Mouse (Mus musculus) left cerebral cortex, adult 18-20 months (tissue): ENCODE measurements around the gene Zfp780b. TPM values are rescaled to one million over a fixed set of nuclear protein-coding genes. Genes with fewer than 3 reads are reported as not detected.
"Not testable (repeated sequence)": the region's sequence is repeated elsewhere in the genome, so short reads cannot be mapped to it uniquely, and the experiment has no call there.

ENCODE experiments used
- DNase-seq, 2 experiments: peaks; one replicate each; pipeline ENCODE4 v3.0.0; 2021 to 2022; ENCODE audit warnings: low spot score in 2 of 2, mixed read lengths in 1 of 2
- long read RNA-seq, 2 experiments: library from polyadenylated mRNA; stranded (forward); transcript quantifications; one replicate each; pipeline ENCODE4 v2.0.0; 2021
- total RNA-seq, 2 experiments: library from RNA; stranded (reverse); gene quantifications; 2 replicates each; pipeline ENCODE4 v1.2.3; 2021

The Zfp780b gene
- 10 to 100 TPM; 21.4 to 22.0 TPM for total RNA-seq
- long read RNA-seq, experiment 1, partial matches to known transcripts = 0 of 3 reads
- long read RNA-seq, experiment 1, other reads (novel, unspliced or antisense) = 1 of 3 reads
- long read RNA-seq, experiment 2, partial matches to known transcripts = 0 of 6 reads
- long read RNA-seq, experiment 2, other reads (novel, unspliced or antisense) = 5 of 6 reads

DNA sequence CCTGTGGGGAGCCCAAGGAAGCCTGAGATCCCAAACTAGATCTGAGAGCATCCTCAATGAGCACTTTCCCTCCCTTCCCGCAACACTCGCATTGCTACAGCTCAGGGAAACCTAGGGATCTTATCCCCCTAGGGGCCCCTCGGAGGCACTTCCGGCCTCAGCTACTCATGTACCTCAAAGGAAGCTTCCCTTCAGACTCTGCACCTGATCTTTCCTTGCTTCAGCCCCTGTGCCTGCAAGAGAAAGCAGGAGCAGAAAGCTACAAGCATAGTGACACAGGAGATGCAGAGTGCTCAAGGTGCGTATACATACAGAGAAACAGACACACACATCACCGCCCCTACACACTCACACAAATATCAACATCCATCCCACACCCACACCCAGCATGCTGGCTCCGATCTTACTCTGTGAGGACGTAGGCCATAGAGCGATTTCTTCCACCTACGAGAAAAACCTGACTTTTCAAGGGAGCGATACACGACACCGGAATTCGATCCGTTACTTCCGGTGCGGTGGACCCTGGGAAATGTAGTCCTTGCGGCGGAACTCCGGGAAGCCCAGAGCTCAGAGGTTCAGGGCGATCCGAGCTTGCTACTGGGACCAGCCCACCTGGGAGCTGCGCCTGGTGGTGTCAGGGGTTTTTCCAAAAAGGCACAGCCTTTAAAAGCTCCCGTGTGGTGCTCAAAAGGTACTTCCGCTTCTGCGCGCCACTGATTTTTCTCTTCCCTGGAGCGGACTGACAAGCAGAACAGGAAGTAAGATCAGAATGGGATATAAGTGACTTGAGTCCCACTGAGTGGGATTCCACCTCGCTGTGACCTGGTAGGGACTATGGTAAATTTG, at the start of gene Zfp780b:
Zfp780b (minus strand) TSS at position 489 of the 846 bp plus-strand sequence.
- DNase-seq = peak; percentile 79 to 82

DNA sequence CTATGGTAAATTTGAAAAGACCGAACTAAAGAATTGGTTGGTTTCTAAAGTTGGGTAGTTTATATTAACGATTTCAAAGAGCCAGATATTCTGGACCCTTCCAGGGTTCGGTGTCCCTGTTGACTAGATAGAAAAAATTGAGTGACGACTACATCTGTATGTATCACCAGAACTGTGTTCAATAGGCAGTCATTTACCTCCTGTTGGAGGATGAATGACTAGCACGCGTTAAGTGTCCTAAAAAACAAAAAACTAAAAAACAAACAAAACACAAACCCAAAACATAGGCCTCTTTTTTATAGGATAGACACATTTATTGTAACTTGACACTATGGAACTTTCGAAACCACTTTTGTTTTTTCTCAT, 35.5 kb upstream of the Zfp780b start:
- DNase-seq = no peak

DNA sequence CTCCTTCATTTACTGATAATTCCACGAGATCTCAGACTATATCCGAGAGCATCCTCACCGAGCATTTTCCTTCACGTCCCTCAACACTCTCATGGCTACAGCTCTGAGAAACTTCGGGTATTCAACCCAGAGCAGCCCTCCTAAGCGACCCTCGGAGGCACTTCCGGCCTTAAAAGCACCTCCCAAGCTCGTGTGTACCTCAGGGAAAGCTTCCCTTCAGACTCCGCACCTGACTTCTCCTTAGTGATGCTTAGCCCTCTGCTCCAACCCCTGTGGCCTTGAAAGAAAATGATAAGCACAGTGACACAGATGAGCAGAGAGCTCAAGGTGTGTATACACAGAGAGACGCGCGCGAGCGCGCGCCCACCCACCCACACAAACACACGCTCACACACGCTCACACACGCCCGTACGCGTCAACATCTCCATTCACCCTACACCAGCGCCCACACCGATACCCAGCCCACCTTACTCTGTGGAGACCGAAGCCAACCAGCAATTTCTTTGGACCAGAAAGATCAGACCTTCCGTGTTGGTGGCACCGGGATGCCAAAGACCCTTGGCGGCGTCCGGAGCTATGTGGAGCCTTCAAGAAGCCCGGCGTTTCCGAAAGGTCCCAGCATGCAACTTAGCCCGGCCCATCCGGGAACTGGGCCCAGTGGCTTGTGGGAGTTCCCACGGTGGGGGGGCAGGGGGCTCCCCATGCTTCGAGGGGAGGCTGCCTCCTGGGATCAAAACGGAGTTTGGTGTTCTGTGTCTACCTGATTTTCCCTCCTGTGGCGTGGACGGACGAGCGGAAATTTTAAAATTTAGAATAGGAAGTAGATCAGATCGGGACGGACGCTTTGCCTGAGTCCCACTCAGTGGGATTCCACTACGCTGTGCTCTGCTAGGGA, 34.8 kb upstream of the Zfp780b start, which contains the start of gene Zfp850:
Zfp850 (minus strand) TSS at position 567 of the 896 bp plus-strand sequence.
- DNase-seq = peak; percentile 75 to 80

GRCm38 (mm10) chr7:28010271-28010670, 31.3 kb upstream of the Zfp780b start:
- peak; percentile 48 to 63 for DNase-seq

DNA sequence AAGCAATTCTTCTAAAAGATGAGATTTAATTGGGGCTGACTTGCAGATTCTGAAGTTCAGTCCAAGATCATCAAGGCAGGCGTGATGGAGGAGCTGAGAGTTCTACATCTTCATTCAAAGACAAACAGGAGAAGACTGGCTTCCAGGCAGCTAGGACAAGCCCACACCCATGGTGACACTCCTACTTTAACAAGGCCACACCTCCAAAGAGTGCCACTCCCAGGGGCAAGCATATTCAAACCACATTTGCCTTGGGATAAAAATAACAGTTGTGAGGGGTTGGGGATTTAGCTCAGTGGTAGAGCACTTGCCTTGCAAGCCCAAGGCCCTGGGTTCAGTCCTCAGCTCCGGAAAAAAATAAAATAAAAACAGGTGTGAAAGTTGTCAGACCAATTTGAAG, 3.2 kb upstream of the Zfp780b start:
- no peak for DNase-seq

DNA sequence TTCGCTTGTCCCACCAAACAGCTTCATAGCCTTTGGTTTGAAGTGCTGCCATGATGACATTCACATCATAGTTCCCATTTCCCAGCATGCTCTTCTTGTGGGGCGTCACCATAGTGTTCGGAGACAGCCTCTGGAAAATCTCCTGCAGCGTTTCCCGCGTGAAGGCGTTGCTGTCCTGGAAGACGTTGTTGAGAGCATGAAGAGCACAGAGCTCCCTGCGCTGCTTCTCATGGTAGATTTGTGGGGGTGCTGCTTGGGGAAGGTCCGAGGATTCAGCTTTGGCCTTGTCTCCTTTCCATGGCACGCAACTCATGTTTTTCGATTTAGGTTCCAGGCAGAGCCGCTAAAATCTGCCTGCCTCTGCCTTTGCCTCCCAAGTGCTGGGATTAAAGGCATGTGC, 29.5 kb downstream of the Zfp780b start:
- not testable (repeated sequence) for DNase-seq

- peak; percentile 13 to 17 for DNase-seq
These were observed 37.1 kb downstream of the Zfp780b start for GRCm38 (mm10) chr7:27941869-27942268.

GRCm38 (mm10) chr7:27933800-27934158, 45.2 kb downstream of the Zfp780b start:
- not testable (repeated sequence) for DNase-seq

DNA sequence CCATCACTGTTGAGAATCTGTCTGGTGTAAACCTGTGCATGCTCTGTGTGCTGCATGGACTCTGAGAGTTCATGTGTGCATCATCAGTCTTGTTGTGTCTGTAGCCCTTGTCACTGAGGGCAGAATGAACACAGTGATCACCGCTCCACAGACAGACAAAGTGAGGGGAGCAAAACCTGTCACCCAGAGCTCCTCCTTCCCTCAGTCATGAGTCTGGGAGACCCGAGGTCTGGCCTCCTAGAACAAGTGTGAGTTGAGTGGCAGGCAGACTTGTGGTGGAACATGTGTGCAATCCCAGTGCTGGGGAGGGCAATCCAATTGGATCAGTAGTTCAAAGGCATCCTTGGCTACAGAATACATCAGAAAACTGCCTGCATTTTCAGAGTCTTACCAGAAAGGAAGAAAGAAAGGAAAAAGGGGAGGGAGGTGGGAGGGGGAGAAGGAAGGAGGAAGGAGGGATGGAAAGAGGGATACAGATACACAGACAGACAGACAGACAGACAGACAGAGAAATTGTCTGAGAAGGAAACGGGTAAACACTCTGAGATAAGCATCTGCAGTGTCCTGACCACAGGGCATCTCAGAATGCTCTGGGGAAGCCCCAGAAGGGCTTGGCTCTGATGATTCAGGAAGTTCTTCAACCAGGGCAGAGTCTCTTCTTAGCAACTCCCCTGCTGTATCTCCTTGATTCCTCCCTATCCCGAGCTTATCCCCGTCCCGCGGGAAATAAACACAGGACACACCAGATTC, 45.7 kb downstream of the Zfp780b start:
- DNase-seq = no peak

GRCm38 (mm10) chr7:27928818-27929695, 49.9 kb downstream of the Zfp780b start, which contains the start of gene Zfp974:
TSS of gene Zfp974 (minus strand) at chr7:27929460.
- peak; percentile 57 to 63 for DNase-seq

GRCm38 (mm10) chr7:27927041-27927440, 51.9 kb downstream of the Zfp780b start:
- not testable (repeated sequence) for DNase-seq

DNA sequence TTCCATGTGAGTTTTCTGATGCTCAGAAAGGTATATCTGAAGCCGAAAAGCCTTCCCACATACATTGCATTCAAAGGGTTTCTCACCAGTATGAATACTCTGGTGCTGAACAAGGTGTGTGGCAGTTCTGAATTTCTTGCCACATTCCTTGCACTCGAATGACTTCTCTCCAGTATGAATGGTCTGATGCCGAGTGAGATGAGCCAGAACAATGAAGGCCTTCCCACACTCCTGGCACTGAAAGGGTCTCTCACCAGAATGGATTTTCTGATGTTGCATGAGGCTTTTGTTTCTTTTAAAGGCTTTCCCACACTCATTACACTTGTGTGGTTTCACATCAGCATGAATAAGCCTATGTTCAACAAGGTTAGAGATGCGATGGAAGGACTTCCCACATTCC, 68.0 kb downstream of the Zfp780b start:
- DNase-seq = not testable (repeated sequence)

Other genes starting within 250 kb of the Zfp780b start
- gene Zfp60, start 247.8 kb downstream of the Zfp780b start, total RNA-seq = 10 to 100 TPM; 35.7 to 36.0 TPM
- gene Zfp626, start 172.0 kb downstream of the Zfp780b start, total RNA-seq = 1 to 10 TPM; 8.0 to 9.8 TPM
- gene Zfp59, start 140.6 kb downstream of the Zfp780b start, total RNA-seq = 1 to 10 TPM; 5.1 to 5.6 TPM
- 1 to 10 TPM in 1 of 2 experiments, under 1 TPM in 1; 0.96 to 1.3 TPM for gene Zfp607a, start 121.6 kb downstream of the Zfp780b start, total RNA-seq
- gene Zfp974, start 49.7 kb downstream of the Zfp780b start, total RNA-seq = 10 to 100 TPM; 15.0 to 17.5 TPM
- 1 to 10 TPM; 7.1 to 7.5 TPM for gene Zfp850, start 34.9 kb upstream of the Zfp780b start, total RNA-seq
- gene Psmc4, start 70.9 kb upstream of the Zfp780b start, total RNA-seq = 100 to 1,000 TPM; 126 to 128 TPM
- gene Fcgbp, start 92.1 kb upstream of the Zfp780b start, total RNA-seq = under 1 TPM; 0.30 to 0.58 TPM
- gene 9530053A07Rik, start 150.3 kb upstream of the Zfp780b start, total RNA-seq = under 1 TPM in 1 of 2 experiments, not detected in 1; 0.09 TPM
- gene Fbl, start 190.5 kb upstream of the Zfp780b start, total RNA-seq = 10 to 100 TPM; 47.8 to 60.2 TPM
- gene Dyrk1b, start 200.3 kb upstream of the Zfp780b start, total RNA-seq = 10 to 100 TPM; 39.6 to 40.6 TPM